Mouse (Mus musculus) forebrain, embryonic 14.5 days (tissue): ENCODE data around the gene Vps9d1. TPM values are rescaled to one million over a fixed set of nuclear protein-coding genes. Genes with fewer than 3 reads are reported as not detected.

Experiments
- ATAC-seq: fragments of 200-750 bp; cut with Nextera tagmentation; 2 replicates; pipeline ENCODE4 v1.8.0; 2017; ENCODE audit warnings: mild to moderate bottlenecking, moderate library complexity
- DNase-seq: peaks from one replicate; pipeline ENCODE4 v3.0.0-alpha.2; 2015; ENCODE audit warnings: low spot score
- H3K27ac ChIP-seq: fragments of 300-500 bp; sonication (generic); 2 replicates; pipeline ENCODE4 v1.5.1; 2014; ENCODE audit warnings: low read depth, mild to moderate bottlenecking, control low read depth, low read length, moderate library complexity
- H3K27me3 ChIP-seq: fragments of 300-500 bp; sonication (generic); replicated peaks from 2 replicates; pipeline ENCODE4 v1.6.1; 2014; ENCODE audit warnings: low read length, control low read depth, mixed read lengths; ENCODE audit not compliant: control insufficient read depth, insufficient read depth
- H3K36me3 ChIP-seq: fragments of 300-500 bp; sonication (generic); 2 replicates; pipeline ENCODE4 v1.6.1; 2014; ENCODE audit warnings: low read length, control low read depth; ENCODE audit not compliant: control insufficient read depth, insufficient read depth
- H3K4me1 ChIP-seq: fragments of 300-500 bp; sonication (generic); 2 replicates; pipeline ENCODE4 v1.6.1; 2014; ENCODE audit warnings: antibody characterized with exemption, low read length, control low read depth; ENCODE audit not compliant: control insufficient read depth, insufficient read depth
- H3K4me2 ChIP-seq: fragments of 300-500 bp; sonication (generic); 2 replicates; pipeline ENCODE4 v1.6.1; 2014; ENCODE audit warnings: mild to moderate bottlenecking, control low read depth, low read length
- H3K4me3 ChIP-seq: fragments of 300-500 bp; sonication (generic); 2 replicates; pipeline ENCODE4 v1.5.1; 2014; ENCODE audit warnings: low read depth, low read length, control low read depth
- H3K9ac ChIP-seq: fragments of 300-500 bp; sonication (generic); 2 replicates; pipeline ENCODE4 v1.6.1; 2014; ENCODE audit warnings: mild to moderate bottlenecking, low read length, control low read depth, moderate library complexity
- H3K9me3 ChIP-seq: fragments of 300-500 bp; sonication (generic); replicated peaks from 2 replicates; pipeline ENCODE4 v1.6.1; 2016; ENCODE audit warnings: low read length, control low read depth, mixed read lengths; ENCODE audit not compliant: control insufficient read depth
- WGBS: fragments of 180-500 bp; shearing (Covaris S2); extraction: QIAGEN DNeasy Blood & Tissue Kit; methylation state at CpG from one replicate; pipeline ENCODE4 v1.1.7; 2014; 5-methylcytosine and 5-hydroxymethylcytosine counted together
- polyA plus RNA-seq: library from polyadenylated mRNA; unstranded; fragments of >200 nt; fragmentation: Nextera tagmentation; extraction: Ambion mirVana; gene quantifications from 2 replicates; pipeline ENCODE4 v1.2.1, GENCODE M21; 2014

Gene Vps9d1
- polyA plus RNA-seq, 1 experiment from 2014 or later, result 31.9 TPM

DNA sequence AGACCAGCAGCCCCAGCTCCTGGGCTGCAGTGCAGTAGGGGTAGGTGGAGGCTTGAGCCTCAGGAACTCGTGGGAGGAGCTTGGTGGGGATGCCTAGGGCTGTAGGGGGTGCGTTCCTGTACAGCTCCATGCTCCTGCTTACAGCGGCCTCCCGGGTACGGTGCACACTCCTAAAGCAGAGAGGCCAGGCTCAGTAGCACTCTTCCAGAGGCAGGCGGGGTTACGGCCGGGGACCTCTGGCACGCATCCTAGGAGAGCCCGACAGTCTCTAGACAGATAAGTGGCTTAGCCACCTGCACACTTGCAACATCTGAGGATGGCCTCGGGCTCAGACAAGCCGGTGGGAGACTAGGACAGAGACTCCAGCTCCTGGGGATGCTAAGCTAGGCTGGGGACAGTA lies 8.6 kb downstream of the Vps9d1 start:
- Histone ChIP-seq H3K27ac (no peak overlapping the region), H3K9ac (no peak overlapping the region), H3K4me1 (no peaks in the 10 kb centered on the region), H3K4me2 (no peak overlapping the region), H3K4me3 (no peak overlapping the region), H3K9me3 (no peaks in the 10 kb centered on the region), H3K27me3 (no peaks in the 10 kb centered on the region), H3K36me3 (peaks cover 89% of the 10 kb centered on the region)
- no peak for ATAC-seq
- DNase-seq, result no peak
- 88% methylated on average over 12 of the region's 12 CpGs for WGBS

DNA sequence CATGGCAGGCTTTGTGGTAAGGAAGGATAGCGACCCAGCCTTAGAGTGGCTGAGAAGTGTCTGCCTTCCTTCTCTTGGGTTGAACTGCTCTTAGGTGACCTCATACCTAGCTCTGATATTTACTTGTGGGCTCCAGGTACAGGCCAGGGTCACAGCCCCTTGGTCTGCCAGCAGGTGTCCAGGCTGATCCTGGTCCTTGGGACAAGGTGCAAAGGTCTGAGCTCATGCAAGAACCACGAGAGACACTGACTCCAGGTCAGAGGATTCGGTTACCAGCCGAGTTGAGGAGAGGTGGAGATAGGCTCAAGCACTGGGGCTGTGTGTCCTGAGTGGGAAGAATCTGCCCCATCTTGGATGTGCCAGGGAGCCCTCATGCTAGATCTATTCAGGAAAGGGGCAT lies 9.8 kb downstream of the Vps9d1 start:
- no peak for DNase-seq
- 94% methylated on average over 4 of the region's 4 CpGs for WGBS
- H3K4me1 ChIP-seq, result no peaks in the 10 kb centered on the region

DNA sequence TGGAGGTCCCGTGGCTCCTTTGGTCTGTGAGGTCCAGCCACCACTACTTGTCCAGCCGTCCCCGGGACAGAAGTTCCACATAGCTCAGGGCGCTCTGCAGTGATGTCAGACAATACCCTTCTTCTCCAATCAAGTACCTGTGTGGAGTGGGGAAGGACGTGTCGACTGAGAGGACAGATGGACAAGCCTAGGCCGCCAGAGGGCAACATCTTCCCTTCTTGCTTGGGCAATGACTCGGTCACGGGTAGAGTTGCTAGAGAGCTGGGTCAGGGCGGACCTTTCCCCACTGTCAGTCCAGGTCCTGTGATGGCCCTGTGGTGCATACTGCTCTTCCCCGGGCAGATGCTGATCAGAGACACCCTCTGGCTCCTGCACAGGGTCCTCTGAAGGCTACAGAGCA lies 11.1 kb downstream of the Vps9d1 start:
- H3K27ac ChIP-seq, result no peak overlapping the region
- H3K27me3 ChIP-seq, result no peaks in the 10 kb centered on the region
- WGBS, result 69% methylated on average over 11 of the region's 11 CpGs
- H3K4me1 ChIP-seq, result no peaks in the 10 kb centered on the region
- peaks cover 64% of the 10 kb centered on the region for H3K36me3 ChIP-seq
- H3K4me2 ChIP-seq, result no peak overlapping the region
- no peak overlapping the region for H3K4me3 ChIP-seq
- DNase-seq (no peak), ATAC-seq (no peak)
- no peak overlapping the region for H3K9ac ChIP-seq
- H3K9me3 ChIP-seq, result no peaks in the 10 kb centered on the region

More for the DNA sequence above, 9.8 kb downstream of the Vps9d1 start:
- H3K27me3 ChIP-seq, result no peaks in the 10 kb centered on the region
- H3K27ac ChIP-seq, result no peak overlapping the region
- no peak overlapping the region for H3K4me2 ChIP-seq
- no peaks in the 10 kb centered on the region for H3K9me3 ChIP-seq
- peaks cover 78% of the 10 kb centered on the region for H3K36me3 ChIP-seq
- no peak overlapping the region for H3K4me3 ChIP-seq
- no peak for ATAC-seq
- no peak overlapping the region for H3K9ac ChIP-seq

DNA sequence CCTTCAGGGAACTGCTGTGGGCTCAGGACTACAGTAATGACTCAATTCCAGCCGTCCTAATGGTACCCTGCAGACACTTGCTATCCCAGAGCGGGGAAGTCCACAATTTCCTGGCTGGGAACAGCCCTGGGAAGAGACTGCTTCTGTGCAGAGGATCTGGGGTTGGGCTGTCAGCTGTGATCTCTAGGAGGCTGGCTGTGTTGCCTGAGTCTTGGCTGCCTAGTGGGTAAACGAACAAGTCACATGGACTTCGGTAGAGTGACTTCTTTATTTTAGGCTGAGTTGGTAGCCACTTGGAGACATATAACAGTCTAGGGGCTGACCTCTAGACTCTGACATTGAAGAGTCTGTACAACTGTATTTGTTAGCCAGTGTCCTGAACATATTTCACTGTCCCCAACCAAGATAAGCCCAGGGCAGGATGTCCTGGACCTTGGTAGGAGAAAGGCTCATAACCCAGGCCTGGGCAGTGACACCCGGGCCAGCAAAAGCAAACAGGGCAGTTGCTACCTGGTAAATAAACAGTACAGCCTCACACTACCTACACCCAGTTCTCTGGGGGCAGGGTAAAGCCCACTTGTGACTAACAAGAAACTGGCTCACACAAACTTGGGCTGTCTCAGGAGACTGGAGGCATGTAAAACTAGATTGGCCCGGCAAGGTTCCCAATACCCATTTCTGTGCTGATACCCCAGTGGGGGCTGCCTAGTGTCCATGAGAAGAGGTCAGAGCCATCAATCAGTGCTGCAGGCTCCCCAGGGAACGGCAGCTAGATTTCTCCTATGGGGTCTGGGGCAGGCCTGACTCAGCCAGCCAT lies 11.8 kb downstream of the Vps9d1 start:
- Histone ChIP-seq H3K27me3 (no peaks in the 10 kb centered on the region), H3K9ac (no peak overlapping the region), H3K27ac (no peak overlapping the region), H3K4me1 (no peaks in the 10 kb centered on the region), H3K4me3 (no peak overlapping the region), H3K36me3 (peaks cover 57% of the 10 kb centered on the region), H3K9me3 (no peaks in the 10 kb centered on the region), H3K4me2 (no peak overlapping the region)
- DNase-seq (no peak), ATAC-seq (no peak)
- 91% methylated on average over 7 of the region's 7 CpGs for WGBS

DNA sequence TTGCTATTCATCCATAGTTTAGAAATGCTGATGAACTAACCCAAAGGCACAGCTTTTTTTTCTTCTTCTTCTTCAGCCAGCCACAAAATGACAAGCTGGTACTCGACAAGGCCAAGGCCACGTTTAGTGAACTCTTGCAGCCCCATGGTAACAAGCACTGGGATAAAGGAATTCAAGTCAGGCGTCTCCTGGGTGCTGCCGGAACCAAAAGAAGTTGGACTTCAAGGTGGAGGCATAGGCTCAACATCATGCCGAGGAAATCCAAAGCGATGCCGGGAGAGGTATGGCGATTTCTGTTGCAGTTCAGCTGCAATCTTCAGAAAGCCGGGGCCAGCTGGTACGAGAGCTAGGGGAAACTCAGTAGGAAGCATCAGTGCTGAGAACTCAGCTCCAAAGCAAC lies 14.8 kb downstream of the Vps9d1 start:
- DNase-seq (no peak), ATAC-seq (no peak)
- H3K9ac ChIP-seq, result no peak overlapping the region
- peaks cover 28% of the 10 kb centered on the region for H3K36me3 ChIP-seq
- no peak overlapping the region for H3K4me3 ChIP-seq
- 88% methylated on average over 10 of the region's 10 CpGs for WGBS
- no peaks in the 10 kb centered on the region for H3K9me3 ChIP-seq
- H3K27me3 ChIP-seq, result peaks cover 19% of the 10 kb centered on the region
- H3K27ac ChIP-seq, result no peak overlapping the region
- no peak overlapping the region for H3K4me2 ChIP-seq
- H3K4me1 ChIP-seq, result peaks cover 7% of the 10 kb centered on the region

DNA sequence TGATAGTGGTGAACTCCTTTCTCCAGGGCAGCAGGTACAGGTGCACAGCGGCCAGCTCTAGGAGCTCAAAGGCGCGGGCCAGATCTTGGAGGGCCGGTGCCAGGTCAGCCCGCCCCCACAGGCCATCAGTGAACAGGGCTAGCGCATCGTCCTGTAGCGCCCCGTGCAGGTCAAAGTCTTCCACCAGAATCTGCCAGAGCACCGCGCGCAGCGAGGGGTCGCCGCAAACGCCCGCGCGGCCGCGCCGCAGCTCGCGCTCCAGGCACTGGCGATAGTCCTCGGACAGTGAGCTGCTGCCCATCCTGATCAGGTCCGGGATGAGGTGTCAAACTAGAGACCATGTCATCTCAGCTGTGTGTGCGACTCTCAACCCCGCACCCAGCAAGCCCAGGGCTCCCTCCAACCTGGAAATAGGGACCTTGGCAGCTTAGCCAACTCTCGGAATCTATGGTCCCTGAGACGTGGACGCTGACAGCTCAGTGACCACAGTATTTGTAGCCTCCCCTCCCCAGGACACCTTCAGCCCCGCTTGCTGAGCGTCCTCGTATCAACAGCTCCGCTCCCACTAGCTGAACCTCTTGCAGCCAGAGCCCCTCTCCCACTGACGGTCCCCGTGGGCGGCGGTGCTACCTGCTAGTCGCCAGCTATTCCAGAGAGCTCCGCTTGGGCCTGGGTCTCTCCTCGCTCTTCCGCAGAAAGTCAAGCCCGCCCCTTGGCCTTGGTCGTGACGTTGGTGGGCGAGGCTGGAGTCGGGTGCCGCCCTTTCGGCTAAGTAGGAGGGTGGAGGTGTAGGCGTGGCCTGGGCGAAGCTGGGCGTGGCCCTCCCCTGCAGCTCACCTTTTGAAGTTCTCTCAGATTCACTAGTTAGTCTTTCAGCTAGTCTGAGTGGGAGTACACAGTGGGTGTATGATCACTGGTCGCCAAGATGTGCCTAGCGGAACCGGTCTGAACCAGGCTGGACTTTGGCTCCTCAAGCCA lies 18.3 kb downstream of the Vps9d1 start, which contains the start of gene Spata2l:
Gene Spata2l, minus strand, starts transcription at position 714 of the 978 bp plus-strand sequence.
- 2% methylated on average over 48 of the region's 57 CpGs for WGBS
- Histone ChIP-seq H3K9ac (peak within 1 kb of the TSS; percentile 56), H3K27me3 (peaks cover 22% of the 10 kb centered on the region), H3K4me3 (peak within 1 kb of the TSS; percentile 36), H3K4me1 (peaks cover 7% of the 10 kb centered on the region), H3K36me3 (no peaks in the 10 kb centered on the region), H3K27ac (no peak within 1 kb of the TSS), H3K4me2 (peak within 1 kb of the TSS; percentile 68), H3K9me3 (no peaks in the 10 kb centered on the region)
- peak; percentile 73 for DNase-seq
- peak; percentile 78 for ATAC-seq

DNA sequence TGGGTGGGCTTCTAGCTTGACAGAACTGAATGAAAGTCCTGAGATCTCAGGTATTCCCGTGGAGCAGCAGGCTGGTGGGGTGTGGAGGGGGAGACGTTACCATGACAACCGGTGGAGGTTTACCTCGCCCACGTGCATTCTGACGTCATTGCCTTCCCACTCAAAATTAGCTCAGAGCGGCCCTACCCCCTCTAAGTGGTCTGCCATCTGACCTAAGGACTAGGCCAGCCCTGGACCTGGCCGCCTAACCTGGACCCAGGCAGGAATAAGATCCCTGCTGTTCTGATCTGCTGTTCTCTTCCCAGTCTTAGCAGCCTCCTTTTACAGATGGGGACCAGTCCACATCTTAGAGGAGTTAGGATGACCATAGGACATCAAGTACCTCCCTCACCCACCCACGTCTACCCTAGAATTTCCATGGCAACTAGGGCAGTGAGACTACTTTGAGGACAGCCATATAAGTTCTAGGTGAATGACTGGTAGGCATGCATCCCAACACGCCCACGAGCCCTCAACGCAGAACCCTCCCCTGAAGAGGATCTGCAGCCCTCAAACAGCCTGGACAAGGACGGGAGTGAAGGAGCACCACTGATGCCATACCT lies 19.1 kb downstream of the Vps9d1 start:
- H3K4me3 ChIP-seq, result peak overlapping the region; percentile 36
- H3K9me3 ChIP-seq, result no peaks in the 10 kb centered on the region
- H3K4me1 ChIP-seq, result peaks cover 7% of the 10 kb centered on the region
- 27% methylated on average over 13 of the region's 13 CpGs for WGBS
- H3K36me3 ChIP-seq, result no peaks in the 10 kb centered on the region
- ATAC-seq (no peak; the same call in 1 of the 2 replicates), DNase-seq (peak; percentile 52)
- H3K4me2 ChIP-seq, result peak overlapping the region; percentile 68
- H3K9ac ChIP-seq, result peak overlapping the region; percentile 56
- no peak overlapping the region for H3K27ac ChIP-seq
- H3K27me3 ChIP-seq, result peaks cover 22% of the 10 kb centered on the region

DNA sequence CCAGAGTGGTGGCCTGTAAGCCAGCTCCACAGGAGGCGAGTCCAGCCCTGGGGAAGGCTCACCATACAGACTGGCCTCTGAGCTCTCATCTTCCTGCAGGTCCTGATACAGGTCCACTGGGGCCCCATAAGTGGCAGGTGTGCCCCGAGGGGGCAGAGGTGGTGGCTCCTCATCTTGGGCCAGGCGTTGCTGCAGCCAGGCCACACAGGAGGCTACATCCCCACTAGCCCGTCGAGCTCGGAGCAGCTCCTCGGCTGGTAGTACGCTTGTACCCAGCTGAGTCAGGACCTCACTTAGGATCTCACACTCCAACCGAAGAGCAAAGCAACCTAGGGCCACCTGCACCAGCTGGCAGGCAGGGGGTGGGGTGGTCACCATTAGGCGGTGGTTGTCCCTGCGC lies 20.4 kb downstream of the Vps9d1 start:
- Histone ChIP-seq H3K4me2 (no peak overlapping the region), H3K4me1 (peaks cover 7% of the 10 kb centered on the region), H3K27ac (no peak overlapping the region), H3K36me3 (peaks cover 7% of the 10 kb centered on the region; the same call in 1 of the 2 replicates), H3K4me3 (no peak overlapping the region), H3K27me3 (peaks cover 22% of the 10 kb centered on the region), H3K9me3 (no peaks in the 10 kb centered on the region), H3K9ac (no peak overlapping the region)
- ATAC-seq (no peak), DNase-seq (no peak)
- WGBS, result 81% methylated on average over 11 of the region's 11 CpGs
